Mouse (Mus musculus) intestine, embryonic 15.5 days (tissue): ENCODE data around the gene Srgap2. TPM values are rescaled to one million over a fixed set of nuclear protein-coding genes. Genes with fewer than 3 reads are reported as not detected.

Experiments
- ATAC-seq: fragments of 200-750 bp; cut with Nextera tagmentation; 2 replicates; pipeline ENCODE4 v1.8.0; 2017; ENCODE audit warnings: moderate TSS enrichment, moderate library complexity
- H3K27ac ChIP-seq: fragments of 300-500 bp; sonication (generic); 2 replicates; pipeline ENCODE4 v1.5.1; 2015; ENCODE audit warnings: mild to moderate bottlenecking, inconsistent platforms
- H3K27me3 ChIP-seq: fragments of 300-500 bp; sonication (generic); replicated peaks from 2 replicates; pipeline ENCODE4 v1.6.1; 2015; ENCODE audit warnings: inconsistent platforms
- H3K36me3 ChIP-seq: fragments of 300-500 bp; sonication (generic); 2 replicates; pipeline ENCODE4 v1.6.1; 2015; ENCODE audit warnings: inconsistent platforms
- H3K4me1 ChIP-seq: fragments of 300-500 bp; sonication (generic); replicated peaks from 2 replicates; pipeline ENCODE4 v1.6.1; 2015; ENCODE audit warnings: inconsistent platforms
- H3K4me2 ChIP-seq: fragments of 300-500 bp; sonication (generic); replicated peaks from 2 replicates; pipeline ENCODE4 v1.6.1; 2015; ENCODE audit warnings: mild to moderate bottlenecking, inconsistent platforms
- H3K4me3 ChIP-seq: fragments of 300-500 bp; sonication (generic); replicated peaks from 2 replicates; pipeline ENCODE4 v1.5.1; 2015; ENCODE audit warnings: inconsistent platforms
- H3K9ac ChIP-seq: fragments of 300-500 bp; sonication (generic); 2 replicates; pipeline ENCODE4 v1.6.1; 2015; ENCODE audit warnings: inconsistent platforms
- H3K9me3 ChIP-seq: fragments of 300-500 bp; sonication (generic); 2 replicates; pipeline ENCODE4 v1.6.1; 2016; ENCODE audit warnings: inconsistent platforms
- WGBS: fragments of 180-500 bp; shearing (Covaris S2); methylation state at CpG from one replicate; pipeline ENCODE4 v1.1.7; 2015; 5-methylcytosine and 5-hydroxymethylcytosine counted together
- polyA plus RNA-seq: library from polyadenylated mRNA; unstranded; fragments of >200 nt; fragmentation: Nextera tagmentation; extraction: Ambion mirVana; gene quantifications from 2 replicates; pipeline ENCODE4 v1.2.1, GENCODE M21; 2015

Gene Srgap2
- polyA plus RNA-seq, 1 experiment from 2014 or later: 7.9 TPM

GRCm38 (mm10) chr1:131284167-131284566, 243.0 kb downstream of the Srgap2 start:
- no peaks in the 10 kb centered on the region for H3K9me3 ChIP-seq
- H3K4me2 ChIP-seq: no peak overlapping the region
- H3K4me3 ChIP-seq: no peak overlapping the region
- H3K36me3 ChIP-seq: no peaks in the 10 kb centered on the region
- no peaks in the 10 kb centered on the region for H3K27me3 ChIP-seq
- WGBS: 67% methylated on average over 1 of the region's 1 CpGs
- H3K27ac ChIP-seq: no peak overlapping the region
- H3K4me1 ChIP-seq: 0 out of 2 replicates have a peak, but pooled peaks cover 8% of the 10 kb centered on the region
- ATAC-seq: no peak
- H3K9ac ChIP-seq: no peak overlapping the region

- H3K27ac ChIP-seq: no peak overlapping the region
- ATAC-seq: no peak
- no peak overlapping the region for H3K9ac ChIP-seq
- H3K36me3 ChIP-seq: no peaks in the 10 kb centered on the region
- 46% methylated on average over 4 of the region's 4 CpGs for WGBS
- no peak overlapping the region for H3K4me3 ChIP-seq
- no peaks in the 10 kb centered on the region for H3K27me3 ChIP-seq
- peaks cover 17% of the 10 kb centered on the region for H3K4me1 ChIP-seq
- H3K4me2 ChIP-seq: no peak overlapping the region
- H3K9me3 ChIP-seq: no peaks in the 10 kb centered on the region
Observed at GRCm38 (mm10) chr1:131281731-131282130, 245.4 kb downstream of the Srgap2 start.

GRCm38 (mm10) chr1:131280280-131280679, 246.9 kb downstream of the Srgap2 start:
- no peaks in the 10 kb centered on the region for H3K27me3 ChIP-seq
- H3K36me3 ChIP-seq: no peaks in the 10 kb centered on the region
- H3K4me2 ChIP-seq: peak overlapping the region; percentile 74; the same call in 1 of the 2 replicates
- H3K4me3 ChIP-seq: no peak overlapping the region
- peak; percentile 82 for ATAC-seq
- peaks cover 17% of the 10 kb centered on the region for H3K4me1 ChIP-seq
- no peaks in the 10 kb centered on the region for H3K9me3 ChIP-seq
- H3K9ac ChIP-seq: no peak overlapping the region
- 0 out of 2 replicates have a peak overlapping the region, but pooled peaks have one; percentile 57 for H3K27ac ChIP-seq
- WGBS: 33% methylated on average over 3 of the region's 3 CpGs

GRCm38 (mm10) chr1:131279456-131279776, 247.7 kb downstream of the Srgap2 start, which contains the start of gene Ikbke:
Gene Ikbke (minus strand): TSS chr1:131279606.
- 21% methylated on average over 4 of the region's 4 CpGs for WGBS

GRCm38 (mm10) chr1:131278606-131279455, 248.3 kb downstream of the Srgap2 start:
- 0 out of 2 replicates have a peak, but pooled peaks have one; percentile 0 for ATAC-seq
- H3K27ac ChIP-seq: peak overlapping the region; percentile 57
- no peaks in the 10 kb centered on the region for H3K27me3 ChIP-seq

More at GRCm38 (mm10) chr1:131279456-131279776, 247.7 kb downstream of the Srgap2 start, which contains the start of gene Ikbke:
- Histone ChIP-seq H3K36me3 (no peaks in the 10 kb centered on the region), H3K4me2 (peak within 1 kb of the TSS; percentile 74), H3K4me3 (peak within 1 kb of the TSS; percentile 41), H3K9ac (peak within 1 kb of the TSS; percentile 46), H3K27ac (peak within 1 kb of the TSS; percentile 57), H3K4me1 (peaks cover 25% of the 10 kb centered on the region), H3K9me3 (no peaks in the 10 kb centered on the region), H3K27me3 (no peaks in the 10 kb centered on the region)
- ATAC-seq: peak; percentile 14

GRCm38 (mm10) chr1:131276831-131277230, 250.3 kb downstream of the Srgap2 start:
- Histone ChIP-seq H3K9ac (no peak overlapping the region), H3K27me3 (no peaks in the 10 kb centered on the region), H3K4me1 (peaks cover 23% of the 10 kb centered on the region), H3K9me3 (no peaks in the 10 kb centered on the region), H3K36me3 (no peaks in the 10 kb centered on the region), H3K4me2 (no peak overlapping the region), H3K27ac (no peak overlapping the region), H3K4me3 (no peak overlapping the region)
- no peak for ATAC-seq

More at GRCm38 (mm10) chr1:131278606-131279455, 248.3 kb downstream of the Srgap2 start:
- Histone ChIP-seq H3K4me3 (peak overlapping the region; percentile 41), H3K36me3 (no peaks in the 10 kb centered on the region), H3K4me2 (peak overlapping the region; percentile 74), H3K9ac (peak overlapping the region; percentile 46), H3K4me1 (peaks cover 26% of the 10 kb centered on the region), H3K9me3 (no peaks in the 10 kb centered on the region)
- WGBS: 38% methylated on average over 8 of the region's 8 CpGs

GRCm38 (mm10) chr1:131275577-131275976, 251.6 kb downstream of the Srgap2 start:
- H3K27me3 ChIP-seq: no peaks in the 10 kb centered on the region
- no peak overlapping the region for H3K27ac ChIP-seq
- no peaks in the 10 kb centered on the region for H3K36me3 ChIP-seq
- no peak overlapping the region for H3K9ac ChIP-seq
- H3K4me2 ChIP-seq: 0 out of 2 replicates have a peak overlapping the region, but pooled peaks have one; percentile 52
- H3K4me3 ChIP-seq: no peak overlapping the region
- H3K4me1 ChIP-seq: peaks cover 23% of the 10 kb centered on the region
- ATAC-seq: no peak
- no peaks in the 10 kb centered on the region for H3K9me3 ChIP-seq
- 73% methylated on average over 14 of the region's 14 CpGs for WGBS

GRCm38 (mm10) chr1:131274725-131275539, 252.2 kb downstream of the Srgap2 start:
- Histone ChIP-seq H3K9me3 (no peaks in the 10 kb centered on the region), H3K4me2 (peak overlapping the region; percentile 52), H3K27me3 (no peaks in the 10 kb centered on the region), H3K36me3 (no peaks in the 10 kb centered on the region), H3K4me1 (peaks cover 25% of the 10 kb centered on the region), H3K4me3 (0 out of 2 replicates have a peak overlapping the region, but pooled peaks have one; percentile 15), H3K27ac (peak overlapping the region; percentile 72), H3K9ac (no peak overlapping the region; the same call in 1 of the 2 replicates)
- peak; percentile 79 for ATAC-seq
- 35% methylated on average over 22 of the region's 22 CpGs for WGBS

GRCm38 (mm10) chr1:131269797-131270578, 257.2 kb downstream of the Srgap2 start:
- Histone ChIP-seq H3K4me2 (no peak overlapping the region), H3K4me1 (peaks cover 10% of the 10 kb centered on the region), H3K27me3 (no peaks in the 10 kb centered on the region), H3K36me3 (no peaks in the 10 kb centered on the region), H3K9me3 (no peaks in the 10 kb centered on the region), H3K27ac (no peak overlapping the region), H3K4me3 (no peak overlapping the region), H3K9ac (no peak overlapping the region)
- 36% methylated on average over 22 of the region's 22 CpGs for WGBS
- ATAC-seq: peak; percentile 60; the same call in 1 of the 2 replicates

- H3K9ac ChIP-seq: no peak overlapping the region
- no peak overlapping the region for H3K27ac ChIP-seq
- ATAC-seq: no peak
- H3K4me1 ChIP-seq: 0 out of 2 replicates have a peak, but pooled peaks cover 4% of the 10 kb centered on the region
- no peak overlapping the region for H3K4me3 ChIP-seq
- H3K27me3 ChIP-seq: no peaks in the 10 kb centered on the region
- 85% methylated on average over 10 of the region's 10 CpGs for WGBS
- no peaks in the 10 kb centered on the region for H3K36me3 ChIP-seq
- no peak overlapping the region for H3K4me2 ChIP-seq
- no peaks in the 10 kb centered on the region for H3K9me3 ChIP-seq
Observed at GRCm38 (mm10) chr1:131268776-131269175, 258.4 kb downstream of the Srgap2 start.

GRCm38 (mm10) chr1:131263905-131264304, 263.2 kb downstream of the Srgap2 start:
- H3K4me2 ChIP-seq: no peak overlapping the region
- H3K9ac ChIP-seq: no peak overlapping the region
- H3K4me3 ChIP-seq: no peak overlapping the region
- WGBS: 77% methylated on average over 12 of the region's 12 CpGs
- ATAC-seq: no peak
- no peaks in the 10 kb centered on the region for H3K9me3 ChIP-seq
- H3K27me3 ChIP-seq: no peaks in the 10 kb centered on the region
- no peaks in the 10 kb centered on the region for H3K36me3 ChIP-seq
- H3K27ac ChIP-seq: no peak overlapping the region
- no peaks in the 10 kb centered on the region for H3K4me1 ChIP-seq
